Mouse (Mus musculus) forebrain, embryonic 12.5 days (tissue): Measurements from ENCODE around the gene Ttc22. TPM values are rescaled to one million over a fixed set of nuclear protein-coding genes. Genes with fewer than 3 reads are reported as not detected.

Source experiments
- ATAC-seq: fragments of 200-750 bp; cut with Nextera tagmentation; 2 replicates; pipeline ENCODE4 v1.8.0; 2017; ENCODE audit warnings: moderate TSS enrichment; ENCODE audit not compliant: low FRiP score
- H3K27ac ChIP-seq: fragments of 300-500 bp; sonication (generic); 2 replicates; pipeline ENCODE4 v1.5.1; 2016; ENCODE audit warnings: mild to moderate bottlenecking
- H3K27me3 ChIP-seq: fragments of 300-500 bp; sonication (generic); 2 replicates; pipeline ENCODE4 v1.6.1; 2016; ENCODE audit warnings: mild to moderate bottlenecking
- H3K36me3 ChIP-seq: fragments of 300-500 bp; sonication (generic); replicated peaks from 2 replicates; pipeline ENCODE4 v1.6.1; 2016; ENCODE audit warnings: mild to moderate bottlenecking
- H3K4me1 ChIP-seq: fragments of 300-500 bp; sonication (generic); 2 replicates; pipeline ENCODE4 v1.6.1; 2016
- H3K4me2 ChIP-seq: fragments of 300-500 bp; sonication (generic); 2 replicates; pipeline ENCODE4 v1.6.1; 2016; ENCODE audit warnings: mild to moderate bottlenecking, moderate library complexity
- H3K4me3 ChIP-seq: fragments of 300-500 bp; sonication (generic); replicated peaks from 2 replicates; pipeline ENCODE4 v1.5.1; 2016; ENCODE audit warnings: mild to moderate bottlenecking
- H3K9ac ChIP-seq: fragments of 300-500 bp; sonication (generic); 2 replicates; pipeline ENCODE4 v1.6.1; 2016; ENCODE audit warnings: mild to moderate bottlenecking
- H3K9me3 ChIP-seq: fragments of 300-500 bp; sonication (generic); 2 replicates; pipeline ENCODE4 v1.6.1; 2016
- WGBS: fragments of 180-500 bp; shearing (Covaris S2); methylation state at CpG from one replicate; pipeline ENCODE4 v1.1.7; 2016; 5-methylcytosine and 5-hydroxymethylcytosine counted together
- polyA plus RNA-seq: library from polyadenylated mRNA; unstranded; fragments of >200 nt; fragmentation: Nextera tagmentation; extraction: Ambion mirVana; gene quantifications from 2 replicates; pipeline ENCODE4 v1.2.1, GENCODE M21; 2016

Ttc22 gene
- polyA plus RNA-seq, 1 experiment from 2014 or later, result 0.17 TPM

DNA sequence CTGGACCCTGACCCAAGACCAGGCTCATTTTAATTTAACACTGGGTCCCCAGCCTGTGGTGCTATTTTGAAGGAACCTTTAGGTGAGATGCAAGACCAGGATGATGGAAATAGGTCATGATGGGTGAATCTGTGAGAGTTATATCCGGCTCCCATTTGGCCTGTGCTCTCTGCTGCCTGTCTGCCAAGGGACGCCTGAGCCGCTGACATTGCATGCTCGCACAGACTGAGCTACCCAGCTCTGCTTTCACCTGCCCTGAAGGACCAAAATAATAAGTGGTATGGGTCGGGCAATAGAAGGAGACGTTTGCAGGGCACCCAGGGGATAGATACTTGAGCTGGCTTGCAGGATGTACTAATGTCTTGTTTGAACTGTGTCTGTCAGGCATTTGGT lies 22.0 kb downstream of the Ttc22 start:
- no peak overlapping the region for H3K4me3 ChIP-seq
- H3K27me3 ChIP-seq, result peaks cover 43% of the 10 kb centered on the region
- H3K27ac ChIP-seq, result no peak overlapping the region
- no peak for ATAC-seq
- WGBS, result 82% methylated on average over 6 of the region's 6 CpGs
- peaks cover 5% of the 10 kb centered on the region; the same call in 1 of the 2 replicates for H3K4me1 ChIP-seq
- no peaks in the 10 kb centered on the region for H3K36me3 ChIP-seq
- H3K9ac ChIP-seq, result no peak overlapping the region
- no peak overlapping the region for H3K4me2 ChIP-seq
- no peaks in the 10 kb centered on the region; the same call in 1 of the 2 replicates for H3K9me3 ChIP-seq

DNA sequence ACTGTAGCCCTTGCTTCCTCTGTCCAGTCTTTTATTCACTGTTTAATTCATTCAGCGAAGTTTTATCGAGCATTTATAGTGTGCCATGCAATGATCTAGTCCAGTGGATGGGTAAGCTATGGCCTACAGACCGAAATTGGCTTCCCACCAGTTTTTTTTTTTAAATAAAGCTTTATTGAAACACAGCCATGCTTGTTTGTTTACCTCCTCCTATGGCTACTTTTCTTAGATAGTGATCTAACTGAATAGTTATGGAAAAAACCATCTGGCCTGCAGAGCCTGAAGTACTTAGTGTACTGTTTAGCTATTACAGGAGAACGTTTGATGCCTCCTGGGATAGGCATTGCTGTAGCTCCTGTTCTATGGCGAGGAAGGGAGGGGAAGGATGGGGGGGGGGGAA lies 23.6 kb downstream of the Ttc22 start:
- peaks cover 49% of the 10 kb centered on the region for H3K27me3 ChIP-seq
- no peaks in the 10 kb centered on the region for H3K36me3 ChIP-seq
- no peak overlapping the region for H3K27ac ChIP-seq
- H3K4me1 ChIP-seq, result peaks cover 5% of the 10 kb centered on the region; the same call in 1 of the 2 replicates
- no peak for ATAC-seq
- no peak overlapping the region for H3K4me2 ChIP-seq
- no peak overlapping the region for H3K9ac ChIP-seq
- H3K9me3 ChIP-seq, result no peaks in the 10 kb centered on the region
- no peak overlapping the region for H3K4me3 ChIP-seq
- 78% methylated on average over 5 of the region's 5 CpGs for WGBS

DNA sequence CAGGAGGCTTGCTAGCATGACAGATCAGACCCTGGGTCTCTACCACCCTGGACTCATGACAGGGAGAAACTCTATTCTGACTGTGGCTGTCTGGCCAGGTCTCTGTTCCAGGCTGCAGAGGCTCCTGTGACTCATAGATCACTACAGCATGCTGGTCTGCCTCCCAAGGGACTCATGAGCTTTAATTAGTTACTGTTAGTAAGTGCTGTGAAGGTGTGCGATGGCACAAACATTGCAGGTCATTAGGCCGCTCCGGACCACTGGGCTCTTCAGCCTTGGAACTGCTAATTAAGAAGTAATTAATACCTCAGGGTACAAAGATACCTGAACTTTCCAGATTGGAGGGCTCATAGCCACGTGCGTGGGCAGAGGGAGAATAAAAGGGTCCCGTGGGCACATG lies 24.9 kb downstream of the Ttc22 start:
- ATAC-seq, result no peak
- no peaks in the 10 kb centered on the region for H3K9me3 ChIP-seq
- no peak overlapping the region for H3K27ac ChIP-seq
- no peak overlapping the region for H3K4me2 ChIP-seq
- no peaks in the 10 kb centered on the region for H3K36me3 ChIP-seq
- no peak overlapping the region for H3K4me3 ChIP-seq
- WGBS, result 83% methylated on average over 6 of the region's 6 CpGs
- H3K9ac ChIP-seq, result no peak overlapping the region
- H3K4me1 ChIP-seq, result peaks cover 14% of the 10 kb centered on the region
- H3K27me3 ChIP-seq, result peaks cover 49% of the 10 kb centered on the region

DNA sequence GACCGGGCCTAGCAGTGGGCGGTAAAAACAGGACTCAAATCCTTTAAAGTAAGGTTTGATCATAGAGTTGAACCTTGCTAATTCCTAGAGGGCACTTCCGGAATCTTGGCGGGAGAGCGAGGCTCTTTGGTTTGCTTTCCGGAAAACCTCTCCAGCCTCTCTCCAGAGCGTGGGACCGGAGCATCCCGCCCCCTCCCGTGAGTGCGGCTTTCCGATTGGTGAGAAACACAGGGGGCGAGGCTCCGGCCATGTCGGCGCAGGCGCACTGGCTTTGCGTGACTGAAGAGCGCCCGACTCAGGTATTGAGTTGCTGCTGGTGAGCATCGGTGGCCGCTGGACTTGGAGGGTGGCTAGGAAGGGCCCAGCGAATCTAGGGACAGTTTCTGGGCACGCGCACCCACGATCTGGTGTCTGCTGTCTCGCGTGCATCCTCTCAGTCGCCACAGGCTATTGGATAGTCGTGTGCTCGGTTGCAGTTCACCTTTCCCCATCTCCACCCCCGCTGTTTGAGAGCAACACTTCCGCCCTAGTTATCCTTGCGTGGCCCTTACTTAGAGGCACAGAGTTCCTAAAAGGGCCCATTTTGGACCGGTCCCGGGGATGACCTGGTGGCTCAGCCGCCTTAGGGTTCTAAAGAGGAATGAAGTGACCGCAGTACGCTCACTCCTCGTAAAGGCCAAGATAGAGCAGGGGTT lies 28.7 kb downstream of the Ttc22 start, which contains the start of gene Pars2:
TSS of gene Pars2 (plus strand) at position 237 of the 695 bp plus-strand sequence.
- peak within 1 kb of the TSS; percentile 69 for H3K4me2 ChIP-seq
- peaks cover 9% of the 10 kb centered on the region for H3K4me1 ChIP-seq
- H3K9ac ChIP-seq, result peak within 1 kb of the TSS; percentile 75
- peaks cover 27% of the 10 kb centered on the region for H3K36me3 ChIP-seq
- WGBS, result 3% methylated on average over 40 of the region's 40 CpGs
- H3K9me3 ChIP-seq, result no peaks in the 10 kb centered on the region
- peak within 1 kb of the TSS; percentile 59 for H3K4me3 ChIP-seq
- peaks cover 34% of the 10 kb centered on the region for H3K27me3 ChIP-seq
- peak within 1 kb of the TSS; percentile 66 for H3K27ac ChIP-seq
- peak; percentile 98 for ATAC-seq

DNA sequence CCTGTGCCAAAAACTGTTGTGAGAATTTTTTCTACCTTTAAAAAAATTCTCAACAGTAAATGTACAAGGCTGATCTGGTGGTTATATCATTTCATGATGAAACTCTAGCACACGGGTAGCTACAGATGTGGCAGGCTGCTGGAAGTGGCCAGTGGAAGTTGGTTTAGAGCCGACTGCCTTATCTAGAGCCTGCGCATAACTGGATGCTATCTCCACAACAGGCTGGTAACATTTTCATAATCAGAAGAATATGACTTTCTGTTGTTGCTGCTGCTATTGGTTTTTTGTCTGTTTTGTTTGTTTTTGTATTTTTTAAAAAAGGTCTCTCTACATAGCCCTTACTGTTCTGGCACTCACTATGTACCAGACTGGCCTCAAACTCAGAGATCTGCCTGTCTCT lies 30.3 kb downstream of the Ttc22 start:
- no peak overlapping the region for H3K9ac ChIP-seq
- H3K4me2 ChIP-seq, result no peak overlapping the region
- 98% methylated on average over 3 of the region's 3 CpGs for WGBS
- no peak overlapping the region for H3K4me3 ChIP-seq
- ATAC-seq, result no peak
- peaks cover 21% of the 10 kb centered on the region; the same call in 1 of the 2 replicates for H3K27me3 ChIP-seq
- H3K27ac ChIP-seq, result no peak overlapping the region
- no peaks in the 10 kb centered on the region for H3K9me3 ChIP-seq
- peaks cover 9% of the 10 kb centered on the region for H3K4me1 ChIP-seq
- peaks cover 30% of the 10 kb centered on the region for H3K36me3 ChIP-seq

DNA sequence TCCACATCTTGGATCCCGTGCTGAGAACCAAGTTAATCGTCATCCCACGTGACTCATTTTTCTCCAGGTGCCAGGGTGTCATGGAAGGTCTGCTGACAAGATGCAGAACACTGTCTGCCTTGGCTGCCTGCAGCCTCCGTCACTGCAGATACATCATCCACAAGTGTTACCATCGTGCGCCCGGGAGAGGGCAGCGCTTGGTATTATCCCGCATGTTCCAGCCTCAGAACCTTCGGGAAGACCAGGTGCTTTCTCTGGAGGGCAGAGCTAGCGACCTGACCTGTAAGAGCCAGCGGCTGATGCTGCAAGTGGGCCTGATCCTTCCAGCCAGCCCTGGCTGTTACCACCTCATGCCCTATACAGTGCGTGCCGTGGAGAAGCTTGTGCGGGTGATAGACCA lies 30.8 kb downstream of the Ttc22 start:
- no peak overlapping the region for H3K4me3 ChIP-seq
- no peak overlapping the region for H3K4me2 ChIP-seq
- 97% methylated on average over 15 of the region's 15 CpGs for WGBS
- H3K9ac ChIP-seq, result no peak overlapping the region
- H3K27me3 ChIP-seq, result peaks cover 16% of the 10 kb centered on the region; the same call in 1 of the 2 replicates
- H3K36me3 ChIP-seq, result peaks cover 34% of the 10 kb centered on the region
- H3K27ac ChIP-seq, result no peak overlapping the region
- ATAC-seq, result no peak
- peaks cover 9% of the 10 kb centered on the region for H3K4me1 ChIP-seq
- no peaks in the 10 kb centered on the region for H3K9me3 ChIP-seq

DNA sequence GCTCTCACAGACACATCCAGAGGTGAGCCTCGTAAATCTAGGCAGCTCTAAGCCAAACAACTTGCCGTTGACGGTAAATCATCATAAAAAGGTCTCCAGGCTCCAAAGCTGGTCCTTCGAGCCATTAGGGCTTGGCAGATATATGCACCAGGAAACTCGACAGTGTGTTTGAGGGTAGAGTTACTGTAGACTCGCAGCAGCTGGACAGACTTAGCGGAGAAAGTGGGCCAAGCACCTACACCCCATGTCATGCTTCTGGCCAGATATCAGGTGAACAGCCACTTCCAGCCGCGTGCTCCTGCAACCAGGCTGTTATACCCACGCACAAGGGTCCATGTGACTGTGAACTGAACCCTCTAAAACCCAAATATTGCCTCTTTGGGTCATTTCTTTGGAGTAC lies 33.4 kb downstream of the Ttc22 start:
- Histone ChIP-seq H3K4me3 (no peak overlapping the region), H3K36me3 (peaks cover 53% of the 10 kb centered on the region), H3K4me1 (peaks cover 9% of the 10 kb centered on the region), H3K9ac (no peak overlapping the region), H3K27ac (no peak overlapping the region), H3K4me2 (no peak overlapping the region), H3K27me3 (no peaks in the 10 kb centered on the region), H3K9me3 (no peaks in the 10 kb centered on the region)
- no peak for ATAC-seq
- WGBS, result 92% methylated on average over 10 of the region's 10 CpGs

DNA sequence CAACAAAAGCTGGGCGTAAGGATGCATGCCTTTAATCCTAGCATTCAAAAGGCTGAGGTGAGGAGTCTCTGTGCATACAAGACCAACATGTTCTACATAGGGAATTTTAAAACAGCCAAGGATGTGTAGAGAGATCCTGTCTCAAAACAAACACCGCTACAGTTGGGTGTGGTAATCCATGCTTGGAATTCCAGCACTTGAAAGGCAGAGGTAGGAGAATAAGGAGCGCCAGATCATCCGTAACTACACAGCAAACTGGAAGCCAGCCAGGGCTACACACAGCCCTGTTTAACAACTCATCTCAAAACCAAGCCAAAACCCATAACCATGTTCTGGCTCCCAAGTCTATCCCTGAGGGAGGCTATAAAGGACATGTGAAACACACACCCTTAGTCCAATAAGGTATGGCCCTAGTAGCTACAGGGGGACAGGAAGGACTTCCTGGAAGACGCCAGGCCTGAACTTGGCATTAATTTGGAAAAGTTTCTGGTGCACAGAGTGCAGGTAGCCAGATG lies 41.8 kb downstream of the Ttc22 start:
- no peaks in the 10 kb centered on the region for H3K4me1 ChIP-seq
- H3K4me3 ChIP-seq, result no peak overlapping the region
- H3K4me2 ChIP-seq, result no peak overlapping the region
- no peak for ATAC-seq
- 89% methylated on average over 5 of the region's 5 CpGs for WGBS
- H3K9ac ChIP-seq, result no peak overlapping the region
- H3K27ac ChIP-seq, result no peak overlapping the region
- H3K27me3 ChIP-seq, result no peaks in the 10 kb centered on the region
- H3K9me3 ChIP-seq, result no peaks in the 10 kb centered on the region
- H3K36me3 ChIP-seq, result peaks cover 99% of the 10 kb centered on the region

DNA sequence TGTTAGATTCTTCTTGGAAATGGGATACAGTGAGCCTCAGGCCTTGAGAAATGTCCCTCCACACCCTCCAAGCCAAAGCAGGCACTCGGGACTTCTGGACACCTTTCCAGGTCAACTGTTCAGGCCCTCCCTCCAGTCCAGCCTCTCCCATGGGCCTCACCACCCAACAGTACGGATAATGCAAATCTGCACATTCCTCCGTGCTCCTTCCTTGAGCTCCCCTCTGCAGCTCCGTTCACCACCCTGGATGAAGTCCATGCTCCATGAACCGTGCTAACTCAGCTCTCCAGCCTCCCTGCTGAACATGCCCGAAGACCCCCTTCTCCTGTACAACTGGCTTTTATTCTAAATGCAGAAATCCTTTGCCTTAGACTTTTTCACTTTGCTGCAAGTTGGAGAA lies 42.5 kb downstream of the Ttc22 start:
- Histone ChIP-seq H3K9me3 (no peaks in the 10 kb centered on the region), H3K9ac (no peak overlapping the region), H3K36me3 (peaks cover 99% of the 10 kb centered on the region), H3K27me3 (no peaks in the 10 kb centered on the region), H3K4me2 (no peak overlapping the region), H3K27ac (no peak overlapping the region), H3K4me3 (no peak overlapping the region), H3K4me1 (no peaks in the 10 kb centered on the region)
- no peak for ATAC-seq
- 90% methylated on average over 6 of the region's 6 CpGs for WGBS

DNA sequence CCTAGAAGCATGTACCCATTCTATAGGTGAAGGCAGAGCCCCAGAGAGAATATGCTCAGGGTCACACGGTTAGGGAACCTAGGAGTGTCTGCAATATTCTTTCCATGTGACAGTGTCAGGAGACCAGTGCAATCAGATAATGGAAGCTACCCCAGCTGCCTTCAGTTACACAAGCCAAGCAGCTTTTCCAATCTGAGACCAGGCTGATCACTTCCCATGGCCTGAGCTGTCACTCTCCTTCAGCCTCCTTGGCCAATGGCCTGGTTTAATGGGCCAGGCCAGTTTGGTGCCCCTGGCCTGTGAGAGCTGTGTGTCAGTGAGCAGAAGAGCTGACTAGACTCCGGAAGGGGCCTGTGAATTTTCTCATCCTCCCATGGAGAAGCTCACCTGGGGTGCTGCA lies 43.0 kb downstream of the Ttc22 start:
- H3K9ac ChIP-seq, result no peak overlapping the region
- no peaks in the 10 kb centered on the region for H3K9me3 ChIP-seq
- no peak overlapping the region for H3K4me2 ChIP-seq
- no peak for ATAC-seq
- no peak overlapping the region for H3K27ac ChIP-seq
- WGBS, result 98% methylated on average over 2 of the region's 2 CpGs
- H3K27me3 ChIP-seq, result no peaks in the 10 kb centered on the region
- peaks cover 99% of the 10 kb centered on the region for H3K36me3 ChIP-seq
- H3K4me3 ChIP-seq, result no peak overlapping the region
- H3K4me1 ChIP-seq, result no peaks in the 10 kb centered on the region

DNA sequence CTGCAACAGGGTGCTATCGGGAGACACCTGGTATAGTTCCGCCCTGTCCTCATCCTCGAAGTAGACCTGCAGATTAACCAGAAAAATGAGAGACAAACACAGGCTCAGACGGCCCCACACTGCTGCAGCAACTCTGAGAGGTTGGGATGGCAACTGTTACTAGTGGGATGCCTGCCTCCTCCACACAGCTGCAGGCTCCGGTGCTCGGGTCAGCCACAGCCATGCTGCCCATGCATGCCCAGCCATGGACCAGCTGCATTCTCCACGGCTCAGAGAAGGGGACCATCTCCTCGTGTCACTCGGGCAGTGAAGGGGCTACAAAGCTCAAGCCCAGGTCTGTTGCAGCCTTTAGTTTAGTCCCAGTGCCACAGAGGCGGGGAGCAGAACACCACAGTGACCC lies 43.4 kb downstream of the Ttc22 start:
- Histone ChIP-seq H3K4me1 (no peaks in the 10 kb centered on the region), H3K4me2 (no peak overlapping the region), H3K27me3 (no peaks in the 10 kb centered on the region), H3K27ac (no peak overlapping the region), H3K9ac (no peak overlapping the region), H3K36me3 (peaks cover 100% of the 10 kb centered on the region), H3K4me3 (no peak overlapping the region), H3K9me3 (no peaks in the 10 kb centered on the region)
- 92% methylated on average over 10 of the region's 10 CpGs for WGBS
- ATAC-seq, result no peak

DNA sequence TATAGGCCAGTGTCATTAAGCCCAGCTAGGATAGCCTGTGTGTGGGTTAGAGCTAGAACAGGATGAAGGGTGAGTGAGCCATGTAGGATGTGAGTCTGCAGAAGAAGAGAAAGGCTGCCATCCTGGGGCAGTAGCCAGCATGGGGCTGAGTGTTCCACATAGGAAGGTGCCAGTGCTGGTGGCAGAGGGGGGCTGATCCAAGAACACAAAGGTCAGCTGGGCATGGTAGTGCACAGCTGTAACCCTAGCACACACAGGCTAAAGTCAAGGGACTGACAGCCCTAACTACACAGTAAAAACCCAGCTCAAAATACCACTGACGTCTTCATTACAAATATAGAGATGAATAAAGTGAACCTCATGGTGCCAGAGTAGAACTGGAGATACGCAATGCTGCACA lies 44.3 kb downstream of the Ttc22 start:
- no peaks in the 10 kb centered on the region for H3K9me3 ChIP-seq
- WGBS, result 93% methylated on average over 2 of the region's 2 CpGs
- H3K36me3 ChIP-seq, result peaks cover 100% of the 10 kb centered on the region
- H3K27me3 ChIP-seq, result no peaks in the 10 kb centered on the region
- no peak overlapping the region for H3K9ac ChIP-seq
- no peak overlapping the region for H3K4me2 ChIP-seq
- no peak for ATAC-seq
- H3K27ac ChIP-seq, result no peak overlapping the region
- no peak overlapping the region for H3K4me3 ChIP-seq
- H3K4me1 ChIP-seq, result no peaks in the 10 kb centered on the region

DNA sequence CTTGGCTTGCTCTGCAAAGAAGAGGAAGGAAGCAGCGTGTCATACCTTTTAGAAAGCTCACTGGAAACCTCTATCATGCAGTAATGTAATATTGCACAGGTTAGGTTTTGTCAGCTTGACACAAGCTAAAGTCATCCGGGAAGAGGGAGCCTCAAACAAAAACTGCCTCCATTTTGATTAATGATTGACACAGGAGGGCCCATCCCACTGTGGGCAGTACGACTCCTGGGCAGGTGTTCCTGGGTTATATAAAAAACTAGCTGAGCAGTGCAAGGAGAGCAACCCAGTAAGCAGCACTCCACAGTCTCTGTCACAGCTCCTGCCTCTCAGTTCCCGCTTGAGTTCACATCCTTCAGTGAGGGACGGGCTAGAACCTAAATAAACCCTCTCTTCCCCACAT lies 54.5 kb downstream of the Ttc22 start:
- H3K9ac ChIP-seq, result no peak overlapping the region
- ATAC-seq, result no peak
- H3K36me3 ChIP-seq, result peaks cover 47% of the 10 kb centered on the region
- H3K4me3 ChIP-seq, result no peak overlapping the region
- H3K4me2 ChIP-seq, result no peak overlapping the region
- no peaks in the 10 kb centered on the region for H3K9me3 ChIP-seq
- H3K27me3 ChIP-seq, result no peaks in the 10 kb centered on the region
- peaks cover 10% of the 10 kb centered on the region for H3K4me1 ChIP-seq
- WGBS, result 92% methylated on average over 5 of the region's 5 CpGs
- no peak overlapping the region for H3K27ac ChIP-seq
